Comparison of ENCODE assay signal across 8 mouse cellular contexts in genomic region chr2:75150986-75151385, GRCm38 (mm10).
DNase-seq lines count a peak whose midpoint lies in the region; ATAC-seq and TF ChIP-seq lines count a peak whose summit lies in the region.

No protein-coding gene starts in this region.

- no peak overlapping the region for H3K4me3 ChIP-seq in heart, postnatal 0 days (ENCODE audit: low read depth, low read length)
- no peak overlapping the region for H3K4me3 ChIP-seq in midbrain, postnatal 0 days (ENCODE audit: low read depth, low read length)

- no peak for TF ChIP-seq EP300 in heart, postnatal 0 days (IDR thresholded peaks at IDR 0.05; ENCODE audit: low read depth)

- H3K27ac ChIP-seq in heart, postnatal 0 days (ENCODE audit: low read depth) = no peak overlapping the region
- no peak overlapping the region for H3K27ac ChIP-seq in midbrain, postnatal 0 days (ENCODE audit: low read depth, low read length)

- DNase-seq in heart, postnatal 0 days (ENCODE audit: low spot score) = peak; percentile 58
- no peak for DNase-seq in heart, adult 8-10 months (ENCODE audit: low spot score)
- DNase-seq in 416B (ENCODE audit: low read depth) = peak; percentile 63
- DNase-seq in T-cell, adult 2 months (ENCODE audit: low spot score) = peak; percentile 54
- peak; percentile 54 for DNase-seq in embryo, embryonic 11.5 days (ENCODE audit: low read depth, low spot score)
- peak; percentile 16 for DNase-seq in layer of hippocampus, adult 11-12 months (ENCODE audit: low spot score)
- peak; percentile 86 for DNase-seq in midbrain, postnatal 0 days (ENCODE audit: low spot score)
- DNase-seq in ovary, adult 18-20 months (ENCODE audit: low spot score) = no peak

- H3K9me3 ChIP-seq in heart, postnatal 0 days (replicated peaks; ENCODE audit: control insufficient read depth, low read length) = no peaks in the 10 kb centered on the region
- no peaks in the 10 kb centered on the region for H3K9me3 ChIP-seq in midbrain, postnatal 0 days (ENCODE audit: low read length)

- H3K4me2 ChIP-seq in heart, postnatal 0 days (ENCODE audit: low read depth, low read length) = no peak overlapping the region
- no peak overlapping the region for H3K4me2 ChIP-seq in midbrain, postnatal 0 days (ENCODE audit: low read depth, low read length, poor library complexity, severe bottlenecking)

- H3K36me3 ChIP-seq in heart, postnatal 0 days (replicated peaks; ENCODE audit: control insufficient read depth, insufficient read depth, low read length) = no peaks in the 10 kb centered on the region
- H3K36me3 ChIP-seq in midbrain, postnatal 0 days (ENCODE audit: insufficient read depth, low read length) = no peaks in the 10 kb centered on the region

- peak; percentile 62 for TF ChIP-seq CTCF in heart, postnatal 0 days (IDR thresholded peaks at IDR 0.05; ENCODE audit: low read depth)
- peak; percentile 86 for TF ChIP-seq CTCF in midbrain, postnatal 0 days (IDR thresholded peaks at IDR 0.05)

- no peak overlapping the region for H3K9ac ChIP-seq in heart, postnatal 0 days (replicated peaks; ENCODE audit: low read depth, low read length)
- no peak overlapping the region for H3K9ac ChIP-seq in midbrain, postnatal 0 days (replicated peaks; ENCODE audit: low read length, poor library complexity, severe bottlenecking)

- 0 out of 2 replicates have a peak, but pooled peaks cover 15% of the 10 kb centered on the region for H3K27me3 ChIP-seq in heart, postnatal 0 days (ENCODE audit: control insufficient read depth, insufficient read depth, low read length)
- H3K27me3 ChIP-seq in midbrain, postnatal 0 days (ENCODE audit: insufficient read depth, low read length) = no peaks in the 10 kb centered on the region

- ATAC-seq in heart, postnatal 0 days (ENCODE audit: insufficient read depth, low read depth) = no peak
- no peak for ATAC-seq in midbrain, postnatal 0 days (ENCODE audit: low FRiP score)

- H3K4me1 ChIP-seq in heart, postnatal 0 days (ENCODE audit: control insufficient read depth, insufficient read depth) = 0 out of 2 replicates have a peak, but pooled peaks cover 7% of the 10 kb centered on the region
- H3K4me1 ChIP-seq in midbrain, postnatal 0 days (ENCODE audit: insufficient read depth, low read length) = no peaks in the 10 kb centered on the region

- 8% methylated on average over 6 of the region's 6 CpGs for WGBS in heart, postnatal 0 days
- 2% methylated on average over 6 of the region's 6 CpGs for WGBS in midbrain, postnatal 0 days

Comparison
In these comparisons a context has a peak if more than half of its experiments do, and no peak if none do; other contexts are left out.
1. DNase-seq: peak in heart, postnatal 0 days (single experiment), 416B (single experiment), T-cell, adult 2 months (single experiment), embryo, embryonic 11.5 days (single experiment), layer of hippocampus, adult 11-12 months (single experiment) and midbrain, postnatal 0 days (single experiment); none in heart, adult 8-10 months (single experiment) and ovary, adult 18-20 months (single experiment).